Mouse (Mus musculus) lung, postnatal 4 days (tissue): ENCODE data around the gene Tnfsf9.

Experiments
- DNase-seq, 2 experiments: peaks; one replicate each; pipeline ENCODE4 v3.0.0; 2021

The Tnfsf9 gene

DNA sequence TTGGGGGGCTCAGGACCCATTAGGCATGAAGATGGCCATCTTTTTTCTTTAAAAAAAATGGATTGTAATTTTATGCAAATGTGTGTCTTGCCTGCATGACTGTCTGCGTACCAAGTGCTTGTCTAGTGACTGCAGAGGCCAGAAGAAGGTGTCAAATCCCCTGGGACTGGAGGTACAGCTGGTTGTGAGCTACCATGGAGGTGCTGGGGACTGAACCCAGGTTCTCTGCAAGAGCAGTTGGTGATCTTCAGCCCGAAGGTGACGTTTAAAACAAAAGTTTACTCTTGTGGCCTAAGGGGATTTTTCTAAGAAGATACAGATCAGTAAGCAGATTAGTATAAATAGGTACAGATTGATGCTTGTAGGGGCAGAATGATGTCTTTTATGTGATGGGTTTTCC, 30.5 kb downstream of the Tnfsf9 start:
- no peak for DNase-seq

DNA sequence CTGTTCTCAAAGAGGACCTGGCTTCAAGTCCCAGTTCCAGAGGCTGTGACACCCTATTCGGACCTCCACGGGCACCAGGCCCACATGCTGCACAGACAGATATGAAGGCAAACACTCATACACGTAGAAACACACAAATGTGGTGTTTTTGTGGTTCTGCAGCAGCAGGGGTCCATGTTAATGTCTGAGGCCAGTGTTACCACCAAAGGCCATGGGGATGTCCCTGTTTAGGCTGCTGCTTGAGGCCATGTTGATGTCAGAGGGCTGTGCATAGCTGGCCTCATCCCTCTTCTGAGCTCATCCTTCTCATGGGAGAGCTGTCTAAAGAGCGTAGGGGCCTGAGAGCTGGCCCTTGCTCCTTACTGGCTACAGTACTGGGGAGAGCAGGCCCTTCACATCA, 33.6 kb downstream of the Tnfsf9 start:
- DNase-seq, result no peak

DNA sequence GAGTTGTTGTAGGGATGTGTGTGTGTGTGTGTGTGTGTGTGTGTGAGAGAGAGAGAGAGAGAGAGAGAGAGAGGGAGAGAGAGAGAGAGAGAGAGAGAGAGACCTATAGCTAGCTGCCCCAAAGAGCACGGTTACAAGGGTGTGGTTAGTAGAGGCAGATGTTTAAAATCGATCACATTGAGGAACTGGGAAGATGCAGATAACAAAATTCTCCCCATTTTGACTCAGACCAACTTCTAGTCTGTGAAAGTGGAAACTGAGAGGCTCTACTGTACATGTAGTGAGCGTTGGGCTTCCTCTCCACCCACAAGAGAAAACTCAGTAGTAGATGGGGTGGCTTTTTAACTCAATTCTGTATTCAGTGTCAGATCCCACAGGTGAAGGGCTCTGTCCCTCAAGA, 34.6 kb downstream of the Tnfsf9 start:
- DNase-seq, result no peak

DNA sequence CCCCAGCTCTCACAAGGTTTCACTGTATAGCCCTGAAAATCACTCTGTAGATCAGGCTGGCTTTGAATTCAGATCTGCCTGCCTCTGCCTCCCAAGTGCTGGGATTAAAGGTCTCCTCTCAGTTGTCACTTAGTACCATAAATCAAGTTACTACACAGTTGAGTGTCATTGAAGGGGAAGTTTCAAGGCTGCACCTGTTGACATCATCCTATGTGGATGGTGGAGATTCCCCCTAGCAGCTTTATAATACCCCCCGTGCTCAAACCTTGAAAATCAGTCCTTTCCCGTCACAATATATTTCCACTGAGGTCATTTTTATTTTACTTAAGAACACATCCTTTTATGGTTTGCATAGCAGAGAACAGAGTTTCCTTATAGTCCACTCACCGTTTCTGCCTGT, 38.6 kb downstream of the Tnfsf9 start:
- DNase-seq, result no peak

DNA sequence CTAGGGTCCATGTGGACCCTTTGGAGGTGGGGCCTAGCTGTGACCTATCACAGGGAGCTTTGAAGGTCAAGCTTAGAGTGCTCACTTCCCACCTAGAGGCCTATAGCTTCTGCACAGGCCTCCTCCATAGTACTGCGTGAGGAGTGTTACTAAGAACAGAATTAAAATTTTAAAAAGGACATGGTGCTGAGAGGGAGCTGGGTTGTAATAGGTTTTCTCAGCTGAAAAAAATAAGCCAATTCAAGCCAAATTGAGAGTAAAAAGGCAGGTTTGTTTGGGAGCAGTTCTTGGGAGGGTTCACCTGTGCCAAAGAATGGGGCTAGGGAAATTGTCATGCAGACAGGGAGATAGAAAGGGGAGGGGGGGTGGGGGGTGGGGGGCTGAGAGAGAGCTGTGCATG, 40.0 kb downstream of the Tnfsf9 start:
- DNase-seq, result no peak

DNA sequence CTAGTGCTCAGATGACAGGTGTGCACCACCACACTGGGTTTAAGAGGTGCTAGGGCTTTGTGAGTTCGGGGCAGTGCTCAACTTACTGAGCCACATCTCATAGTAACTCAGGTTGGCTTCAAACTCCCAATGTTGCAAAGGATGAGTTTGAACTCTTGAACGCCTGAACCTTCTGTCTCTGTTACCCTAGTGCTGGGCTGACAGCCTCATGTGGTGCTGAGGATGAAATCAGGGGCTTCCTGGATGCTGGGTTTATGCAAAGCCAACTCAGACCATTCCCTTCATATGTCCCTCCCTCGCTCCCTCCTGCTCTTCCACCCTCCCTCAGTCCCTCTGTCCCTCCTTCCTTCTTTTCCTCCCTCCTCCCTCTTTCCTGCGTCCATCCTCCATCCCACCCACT, 43.2 kb downstream of the Tnfsf9 start:
- DNase-seq, result no peak

DNA sequence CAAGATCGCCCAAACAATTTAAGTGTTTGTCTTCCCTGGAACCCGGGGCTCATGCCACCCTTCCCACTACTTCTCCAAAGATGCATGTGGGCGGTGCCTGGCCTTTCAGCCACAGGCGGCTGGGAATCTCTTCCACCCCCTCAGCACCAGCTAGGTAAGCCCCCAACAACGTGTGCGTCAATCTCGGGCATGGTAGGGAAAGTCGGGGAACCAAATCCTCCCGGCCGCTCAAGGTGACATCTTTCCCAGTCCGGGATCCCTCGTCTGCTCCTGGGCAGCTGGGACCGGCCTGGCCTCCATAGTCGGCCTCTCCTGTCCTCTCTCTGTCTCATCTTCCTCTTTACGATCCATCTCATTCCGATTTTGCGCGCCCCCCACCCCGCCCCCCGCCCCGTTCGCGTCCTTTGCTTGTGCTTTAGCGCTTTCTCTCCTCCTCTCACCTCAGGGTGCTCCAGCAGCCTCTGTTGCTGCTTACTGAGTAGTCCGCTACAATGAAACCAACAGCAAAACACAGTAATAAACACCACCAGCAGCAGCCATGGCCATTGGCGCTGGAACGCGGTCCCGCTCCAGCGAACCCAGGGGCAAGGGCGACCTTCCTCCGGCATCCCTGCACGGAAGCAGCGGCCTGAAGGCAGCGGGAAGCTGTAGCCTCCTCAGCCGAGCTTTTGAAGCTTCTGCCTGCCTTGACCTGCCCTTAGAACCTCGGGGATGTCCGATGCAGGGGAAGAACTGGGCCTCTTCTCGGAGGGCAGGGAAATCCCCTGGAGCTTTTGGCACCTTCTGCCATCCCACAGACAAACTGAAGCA, 44.1 kb downstream of the Tnfsf9 start, which contains the start of gene Cd70:
TSS of gene Cd70 (minus strand) at position 784 of the 810 bp plus-strand sequence.
- DNase-seq, result no peak

DNA sequence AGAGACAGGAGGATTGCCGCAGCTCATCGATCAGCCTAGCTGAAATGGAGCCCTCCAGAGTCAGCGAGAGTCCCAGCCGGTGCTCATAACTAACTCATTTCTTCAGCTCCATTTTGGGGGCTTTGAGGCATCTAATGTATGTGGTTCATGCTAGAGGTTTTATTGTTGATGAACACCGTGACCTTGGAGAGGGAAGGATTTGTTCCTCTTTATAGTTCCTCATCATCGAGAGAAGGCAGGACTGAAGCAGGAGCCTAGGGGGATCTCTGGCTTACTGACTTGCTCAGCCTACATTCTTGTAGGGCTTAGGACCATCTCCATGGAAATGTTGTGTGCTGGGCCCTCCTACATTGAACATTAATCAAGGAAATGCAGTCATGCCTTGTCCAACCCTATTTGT, 47.9 kb downstream of the Tnfsf9 start:
- DNase-seq, result no peak

DNA sequence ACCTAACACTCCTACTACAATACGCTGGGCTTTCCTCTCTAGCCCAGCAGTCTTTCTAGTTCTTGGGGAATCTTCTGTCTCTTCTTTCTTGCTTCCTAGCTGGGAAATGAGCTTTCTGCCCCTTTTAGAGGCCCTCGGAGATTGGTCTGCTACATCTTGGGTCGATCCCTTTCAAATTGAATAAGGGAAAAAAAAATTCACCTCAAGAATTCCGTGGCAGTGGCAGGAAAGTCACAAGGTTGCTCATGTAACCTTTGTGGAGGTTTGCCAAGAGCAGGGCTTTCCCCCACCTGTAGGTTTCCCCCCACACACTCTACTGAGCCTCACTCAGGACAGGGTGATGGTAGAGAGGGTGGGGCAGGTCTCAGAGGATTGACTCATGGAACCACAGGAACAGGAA, 48.7 kb downstream of the Tnfsf9 start:
- no peak for DNase-seq
